Mouse (Mus musculus): ENCODE data around the gene Rpap1. TPM values are rescaled to one million over a fixed set of nuclear protein-coding genes. Genes with fewer than 3 reads are reported as not detected.
"Not testable (repeated sequence)": the region's sequence is repeated elsewhere in the genome, so short reads cannot be mapped to it uniquely, and the experiment has no call there.

Rpap1 gene
- polyA plus RNA-seq, 1 experiment from 2014 or later: 32.1 TPM

DNA sequence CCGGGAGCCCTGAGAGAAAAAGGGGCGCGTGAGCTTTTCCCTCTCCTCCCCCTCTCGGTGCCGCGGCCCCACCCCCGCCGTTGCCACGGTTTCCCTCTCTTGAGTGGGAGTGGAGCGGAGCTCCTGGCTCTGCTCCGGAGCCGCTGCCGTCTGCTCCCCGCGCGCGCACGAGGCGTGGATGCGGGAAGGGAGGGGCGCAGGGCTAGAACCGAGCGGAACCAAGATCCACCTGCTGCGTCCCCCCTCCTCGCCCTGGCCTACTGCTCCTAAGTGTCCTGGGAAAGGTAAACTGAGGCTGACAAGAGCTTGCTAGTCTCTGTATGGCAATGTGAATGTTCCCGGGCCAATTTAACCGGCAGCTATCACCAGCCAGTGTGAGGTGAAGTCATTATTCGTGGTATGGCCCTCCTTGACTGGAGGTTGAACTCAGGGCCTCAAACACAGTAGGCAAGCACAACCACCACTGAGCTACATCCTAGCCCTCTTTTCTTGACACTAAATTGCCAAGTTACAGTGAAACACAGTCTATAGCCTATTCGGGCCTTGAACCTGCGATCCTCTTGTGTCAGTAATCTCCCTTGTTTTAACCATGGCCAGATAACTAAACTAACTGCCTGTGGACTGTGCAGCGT is 44.0 kb downstream of the Rpap1 start:
- H3K27me3 ChIP-seq (ENCODE audit: insufficient read depth, low read length): peaks cover 27% of the 10 kb centered on the region
- H3K4me2 ChIP-seq (replicated peaks; ENCODE audit: low read depth, low read length): peak overlapping the region; percentile 99
- no peak overlapping the region for H3K27ac ChIP-seq (ENCODE audit: low read length)
- peak overlapping the region; percentile 78; the same call in 1 of the 2 replicates for H3K9ac ChIP-seq (replicated peaks; ENCODE audit: low read length)
- no peaks in the 10 kb centered on the region for H3K36me3 ChIP-seq (ENCODE audit: insufficient read depth, low read length)
- no peaks in the 10 kb centered on the region for H3K9me3 ChIP-seq (ENCODE audit: low read length)
- peaks cover 26% of the 10 kb centered on the region for H3K4me1 ChIP-seq (ENCODE audit: insufficient read depth, low read length)
- 9% methylated on average over 29 of the region's 31 CpGs for WGBS
- peak overlapping the region; percentile 67 for H3K4me3 ChIP-seq (ENCODE audit: low read length)
- no peak for ATAC-seq (ENCODE audit: low FRiP score, low TSS enrichment)

DNA sequence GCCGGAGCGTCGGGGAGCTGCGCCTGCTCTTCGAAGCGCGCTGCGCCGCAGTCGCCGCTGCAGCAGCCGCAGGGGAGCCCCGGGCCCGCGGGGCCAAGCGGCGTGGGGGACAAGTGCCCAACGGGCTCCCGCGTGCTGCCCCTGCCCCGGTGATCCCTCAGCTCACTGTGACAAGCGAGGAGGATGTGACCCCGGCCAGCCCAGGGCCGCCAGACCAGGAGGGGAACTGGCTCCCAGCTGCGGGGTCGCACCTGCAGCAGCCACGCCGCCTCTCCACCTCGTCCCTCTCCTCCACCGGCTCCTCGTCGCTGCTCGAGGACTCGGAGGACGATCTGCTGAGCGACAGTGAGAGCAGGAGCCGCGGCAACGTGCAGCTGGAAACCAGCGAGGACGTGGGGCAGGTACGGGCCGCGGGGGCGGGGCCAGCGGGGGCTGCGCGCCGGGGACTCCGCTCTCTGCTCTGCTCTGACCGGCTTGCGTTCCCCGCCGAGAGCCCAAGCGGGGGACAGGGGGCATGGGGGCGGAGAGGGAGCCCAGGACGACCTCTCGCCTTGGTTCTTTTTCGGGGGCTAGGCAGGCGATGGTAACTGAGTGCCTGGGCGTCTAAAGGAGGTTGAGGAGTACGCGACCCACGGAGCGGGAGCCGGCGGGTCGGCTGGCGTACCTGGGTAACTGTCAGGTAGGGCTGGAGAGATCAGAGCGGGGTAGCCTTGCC is 44.7 kb downstream of the Rpap1 start:
- Histone ChIP-seq H3K36me3 (ENCODE audit: insufficient read depth, low read length) (no peaks in the 10 kb centered on the region), H3K27me3 (ENCODE audit: insufficient read depth, low read length) (peaks cover 27% of the 10 kb centered on the region), H3K9me3 (ENCODE audit: low read length) (no peaks in the 10 kb centered on the region), H3K9ac (replicated peaks; ENCODE audit: low read length) (peak overlapping the region; percentile 78), H3K4me1 (ENCODE audit: insufficient read depth, low read length) (peaks cover 26% of the 10 kb centered on the region), H3K27ac (ENCODE audit: low read length) (no peak overlapping the region), H3K4me3 (ENCODE audit: low read length) (peak overlapping the region; percentile 67), H3K4me2 (replicated peaks; ENCODE audit: low read depth, low read length) (peak overlapping the region; percentile 99)
- under 1% methylated on average over 66 of the region's 70 CpGs for WGBS
- peak; percentile 24 for ATAC-seq (ENCODE audit: low FRiP score, low TSS enrichment)

DNA sequence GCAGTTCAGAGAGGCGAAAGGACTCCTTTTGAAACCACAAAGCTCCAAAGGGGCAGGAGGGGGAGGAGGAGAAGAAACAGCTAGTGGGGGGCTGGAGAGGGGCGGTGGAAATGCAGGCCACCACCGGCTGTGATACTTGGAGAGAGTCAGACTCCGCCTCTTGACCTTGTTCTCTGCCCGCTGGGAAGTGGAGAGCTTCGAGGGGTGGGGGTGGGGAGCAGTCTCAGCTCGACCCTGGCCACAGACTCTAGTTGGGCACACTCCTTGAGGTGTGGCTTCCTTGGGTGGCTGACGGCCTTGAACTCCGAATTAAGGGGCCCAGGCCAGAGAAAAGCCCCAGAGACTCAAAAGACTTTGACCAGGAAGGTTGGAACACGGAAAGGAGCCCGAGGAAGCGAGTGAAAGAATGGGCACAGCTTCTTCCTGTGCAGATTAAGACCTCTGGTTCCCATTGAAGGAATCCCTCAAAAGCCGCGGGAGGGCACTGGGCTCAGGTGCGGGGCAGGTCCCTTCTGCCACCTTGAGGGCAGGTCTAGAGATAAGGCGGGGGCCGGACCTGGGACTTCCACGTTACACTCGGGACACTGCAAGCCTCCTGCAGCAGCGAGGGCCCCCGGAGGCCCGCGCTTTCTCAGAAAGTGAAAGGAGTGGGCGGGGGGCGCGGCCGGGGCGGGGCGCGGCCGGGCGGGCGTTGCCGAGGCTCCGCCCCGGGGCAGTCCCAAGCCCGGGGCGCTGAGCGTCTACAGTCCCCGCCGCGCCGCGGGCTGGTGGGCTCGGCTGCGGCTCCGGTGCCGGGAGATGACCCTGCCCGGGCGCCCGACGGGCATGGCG is 45.5 kb downstream of the Rpap1 start, which contains the start of gene Itpka:
Itpka (plus strand) TSS at position 757 of the 831 bp plus-strand sequence.
- Histone ChIP-seq H3K27ac (ENCODE audit: low read length) (peak within 1 kb of the TSS; percentile 89), H3K9ac (replicated peaks; ENCODE audit: low read length) (peak within 1 kb of the TSS; percentile 78), H3K4me2 (replicated peaks; ENCODE audit: low read depth, low read length) (peak within 1 kb of the TSS; percentile 99), H3K4me3 (ENCODE audit: low read length) (peak within 1 kb of the TSS; percentile 67), H3K9me3 (ENCODE audit: low read length) (no peaks in the 10 kb centered on the region), H3K4me1 (ENCODE audit: insufficient read depth, low read length) (peaks cover 26% of the 10 kb centered on the region), H3K36me3 (ENCODE audit: insufficient read depth, low read length) (no peaks in the 10 kb centered on the region), H3K27me3 (ENCODE audit: insufficient read depth, low read length) (peaks cover 27% of the 10 kb centered on the region)
- peak; percentile 83 for ATAC-seq (ENCODE audit: low FRiP score, low TSS enrichment)
- under 1% methylated on average over 43 of the region's 53 CpGs for WGBS

DNA sequence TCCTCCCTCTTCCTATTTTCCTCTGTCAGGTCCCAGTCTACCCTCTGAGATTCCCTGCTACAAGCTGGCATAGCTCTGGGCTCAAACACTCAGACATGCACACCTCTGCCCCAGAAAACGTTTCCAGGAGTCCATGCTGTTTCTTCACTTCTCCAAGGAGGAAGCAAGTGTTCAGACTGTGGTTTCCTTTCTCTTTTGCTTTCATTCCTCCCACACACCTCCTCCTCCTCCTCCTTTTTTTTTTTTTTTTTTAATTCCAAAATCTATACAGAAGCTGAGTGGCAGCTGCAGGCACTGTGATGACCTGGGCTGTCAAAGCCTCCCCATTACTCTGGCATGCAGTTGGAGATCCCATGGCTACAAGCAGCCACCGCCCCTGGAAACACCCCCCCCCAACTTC is 46.8 kb downstream of the Rpap1 start:
- no peak for ATAC-seq (ENCODE audit: low FRiP score, low TSS enrichment)
- no peak overlapping the region for H3K9ac ChIP-seq (replicated peaks; ENCODE audit: low read length)
- no peaks in the 10 kb centered on the region for H3K9me3 ChIP-seq (ENCODE audit: low read length)
- no peak overlapping the region for H3K27ac ChIP-seq (ENCODE audit: low read length)
- H3K4me3 ChIP-seq (ENCODE audit: low read length): no peak overlapping the region
- peaks cover 27% of the 10 kb centered on the region for H3K27me3 ChIP-seq (ENCODE audit: insufficient read depth, low read length)
- peaks cover 26% of the 10 kb centered on the region for H3K4me1 ChIP-seq (ENCODE audit: insufficient read depth, low read length)
- H3K4me2 ChIP-seq (replicated peaks; ENCODE audit: low read depth, low read length): no peak overlapping the region
- 19% methylated on average over 2 of the region's 2 CpGs for WGBS
- H3K36me3 ChIP-seq (ENCODE audit: insufficient read depth, low read length): 0 out of 2 replicates have a peak, but pooled peaks cover 1% of the 10 kb centered on the region

DNA sequence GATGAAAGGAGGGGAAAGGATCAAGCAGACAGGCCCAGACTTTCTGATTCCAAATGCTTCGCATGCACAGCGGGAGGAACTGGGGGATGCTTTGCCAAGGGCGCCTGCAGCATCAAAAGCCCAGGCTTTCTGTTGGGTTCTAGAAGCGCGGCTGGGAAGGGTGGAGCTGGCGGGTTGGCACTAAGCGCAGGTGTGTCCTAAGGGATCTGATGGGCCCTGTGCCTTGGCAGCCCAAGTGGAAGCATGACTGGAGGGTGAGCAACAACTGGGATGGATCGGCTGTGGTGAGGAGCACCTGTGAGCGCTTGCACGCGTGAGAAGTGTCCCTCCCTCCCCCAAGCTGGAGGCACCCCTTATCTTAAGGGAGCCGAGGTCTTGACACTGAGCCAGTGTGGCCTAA is 50.2 kb downstream of the Rpap1 start:
- Histone ChIP-seq H3K4me3 (ENCODE audit: low read length) (no peak overlapping the region), H3K4me1 (ENCODE audit: insufficient read depth, low read length) (no peaks in the 10 kb centered on the region; the same call in 1 of the 2 replicates), H3K9me3 (ENCODE audit: low read length) (no peaks in the 10 kb centered on the region), H3K27ac (ENCODE audit: low read length) (no peak overlapping the region), H3K27me3 (ENCODE audit: insufficient read depth, low read length) (no peaks in the 10 kb centered on the region), H3K9ac (replicated peaks; ENCODE audit: low read length) (no peak overlapping the region), H3K4me2 (replicated peaks; ENCODE audit: low read depth, low read length) (no peak overlapping the region), H3K36me3 (ENCODE audit: insufficient read depth, low read length) (peaks cover 25% of the 10 kb centered on the region)
- 17% methylated on average over 12 of the region's 12 CpGs for WGBS
- ATAC-seq (ENCODE audit: low FRiP score, low TSS enrichment): no peak

DNA sequence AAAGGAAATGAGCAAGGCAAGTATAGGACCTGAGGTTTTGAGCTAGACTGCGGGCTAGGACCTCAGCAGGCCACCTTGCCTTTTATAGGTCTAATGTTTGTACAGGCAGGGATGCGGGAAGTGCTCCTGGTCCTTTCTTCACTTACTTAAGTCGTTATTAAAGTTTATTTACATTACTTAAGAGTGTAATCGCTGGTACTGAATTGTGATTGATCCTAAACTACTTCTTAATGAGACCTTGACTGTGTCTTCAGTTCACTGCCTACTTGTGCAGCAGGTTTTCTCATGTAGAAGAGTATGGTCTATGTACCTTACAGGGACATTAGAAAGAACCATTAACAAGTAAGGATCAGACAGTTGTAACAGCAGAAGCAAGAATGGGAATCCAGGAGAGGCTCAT is 56.6 kb downstream of the Rpap1 start:
- ATAC-seq (ENCODE audit: low FRiP score, low TSS enrichment): no peak
- no peak overlapping the region for H3K4me3 ChIP-seq (ENCODE audit: low read length)
- H3K27ac ChIP-seq (ENCODE audit: low read length): no peak overlapping the region
- H3K4me2 ChIP-seq (replicated peaks; ENCODE audit: low read depth, low read length): no peak overlapping the region
- H3K9ac ChIP-seq (replicated peaks; ENCODE audit: low read length): no peak overlapping the region
- H3K9me3 ChIP-seq (ENCODE audit: low read length): no peaks in the 10 kb centered on the region
- peaks cover 70% of the 10 kb centered on the region for H3K36me3 ChIP-seq (ENCODE audit: insufficient read depth, low read length)
- WGBS: 84% methylated on average over 4 of the region's 4 CpGs
- H3K27me3 ChIP-seq (ENCODE audit: insufficient read depth, low read length): no peaks in the 10 kb centered on the region
- H3K4me1 ChIP-seq (ENCODE audit: insufficient read depth, low read length): no peaks in the 10 kb centered on the region

DNA sequence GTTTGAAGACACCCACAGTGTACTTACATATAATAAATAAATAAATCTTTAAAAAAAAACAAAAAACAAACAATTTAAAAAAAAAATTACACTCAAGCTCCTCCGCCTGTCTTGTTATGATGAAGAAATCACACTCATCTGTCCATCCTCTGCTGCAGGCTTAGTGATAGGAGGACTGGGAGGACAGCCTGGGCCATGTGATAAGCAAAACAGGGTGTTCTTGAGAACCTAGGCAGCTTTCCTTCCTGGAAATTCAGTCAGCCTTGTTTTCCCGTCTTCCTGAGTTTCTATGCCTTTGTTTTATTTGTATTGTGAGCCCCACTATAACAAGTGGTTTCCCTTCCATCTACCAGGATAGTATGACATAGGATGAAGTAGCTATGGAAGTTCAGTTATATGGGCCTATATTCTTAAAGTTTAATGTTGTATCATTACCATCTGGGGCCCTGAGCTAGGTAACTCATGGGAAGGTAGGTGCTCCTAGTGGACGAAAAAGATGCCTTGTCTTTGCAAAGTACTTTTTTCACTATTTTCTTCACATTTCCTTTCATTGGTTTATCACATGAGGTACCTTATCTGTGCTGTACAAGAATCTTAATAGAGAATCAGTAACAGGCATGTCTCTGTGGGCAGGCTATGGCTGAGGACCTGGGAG is 59.4 kb downstream of the Rpap1 start:
- Histone ChIP-seq H3K27me3 (ENCODE audit: insufficient read depth, low read length) (no peaks in the 10 kb centered on the region), H3K4me3 (ENCODE audit: low read length) (no peak overlapping the region), H3K4me2 (replicated peaks; ENCODE audit: low read depth, low read length) (no peak overlapping the region), H3K27ac (ENCODE audit: low read length) (no peak overlapping the region), H3K4me1 (ENCODE audit: insufficient read depth, low read length) (no peaks in the 10 kb centered on the region), H3K9ac (replicated peaks; ENCODE audit: low read length) (no peak overlapping the region), H3K9me3 (ENCODE audit: low read length) (no peaks in the 10 kb centered on the region), H3K36me3 (ENCODE audit: insufficient read depth, low read length) (peaks cover 72% of the 10 kb centered on the region)
- 92% methylated on average over 3 of the region's 3 CpGs for WGBS
- no peak for ATAC-seq (ENCODE audit: low FRiP score, low TSS enrichment)

DNA sequence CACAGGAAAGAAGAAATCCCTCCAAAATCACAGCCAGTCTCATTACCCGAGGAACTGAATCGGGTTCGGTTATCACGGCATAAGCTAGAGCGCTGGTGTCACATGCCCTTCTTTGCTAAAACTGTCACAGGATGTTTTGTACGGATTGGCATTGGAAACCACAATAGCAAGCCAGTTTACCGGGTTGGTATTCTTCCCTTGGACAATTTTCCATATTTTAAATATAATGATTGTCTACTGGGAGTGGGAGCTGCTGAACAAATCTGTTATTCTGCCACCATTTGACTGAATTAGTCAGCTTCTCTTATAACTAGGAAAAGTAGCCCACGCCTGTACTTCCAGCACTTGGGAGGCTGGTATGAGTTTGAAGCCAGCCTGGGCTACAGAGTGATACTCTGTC is 66.3 kb downstream of the Rpap1 start:
- no peak overlapping the region for H3K4me2 ChIP-seq (replicated peaks; ENCODE audit: low read depth, low read length)
- H3K27ac ChIP-seq (ENCODE audit: low read length): no peak overlapping the region
- H3K4me1 ChIP-seq (ENCODE audit: insufficient read depth, low read length): no peaks in the 10 kb centered on the region
- no peak overlapping the region for H3K9ac ChIP-seq (replicated peaks; ENCODE audit: low read length)
- no peak overlapping the region for H3K4me3 ChIP-seq (ENCODE audit: low read length)
- WGBS: 96% methylated on average over 8 of the region's 8 CpGs
- no peak for ATAC-seq (ENCODE audit: low FRiP score, low TSS enrichment)
- H3K27me3 ChIP-seq (ENCODE audit: insufficient read depth, low read length): no peaks in the 10 kb centered on the region
- no peaks in the 10 kb centered on the region for H3K9me3 ChIP-seq (ENCODE audit: low read length)
- peaks cover 61% of the 10 kb centered on the region for H3K36me3 ChIP-seq (ENCODE audit: insufficient read depth, low read length)

DNA sequence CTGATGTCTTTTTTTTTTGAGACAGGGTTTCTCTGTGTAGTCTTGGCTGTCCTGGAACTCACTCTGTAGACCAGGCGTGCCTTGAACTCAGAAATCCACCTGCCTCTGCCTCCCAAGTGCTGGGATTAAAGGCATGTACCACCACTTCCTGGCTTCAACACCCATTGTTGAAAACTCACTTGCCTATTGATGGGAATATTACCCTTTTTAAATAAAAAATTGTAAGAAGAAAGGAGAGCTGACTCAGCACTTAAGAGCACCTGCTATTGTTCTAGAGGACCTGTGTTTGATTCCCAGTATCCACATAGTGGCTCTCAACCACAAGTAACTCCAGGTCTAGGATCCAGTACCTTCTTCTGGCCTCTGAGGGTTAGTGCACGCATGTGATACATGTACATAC is 71.5 kb downstream of the Rpap1 start:
- peaks cover 38% of the 10 kb centered on the region for H3K36me3 ChIP-seq (ENCODE audit: insufficient read depth, low read length)
- not testable (repeated sequence) for H3K9me3 ChIP-seq (ENCODE audit: low read length); H3K9ac ChIP-seq (replicated peaks; ENCODE audit: low read length); H3K4me3 ChIP-seq (ENCODE audit: low read length); H3K27ac ChIP-seq (ENCODE audit: low read length); H3K27me3 ChIP-seq (ENCODE audit: insufficient read depth, low read length); H3K4me1 ChIP-seq (ENCODE audit: insufficient read depth, low read length); ATAC-seq (ENCODE audit: low FRiP score, low TSS enrichment); H3K4me2 ChIP-seq (replicated peaks; ENCODE audit: low read depth, low read length)
- WGBS: 86% methylated on average over 2 of the region's 2 CpGs
